In genomic region chr11:53430300-53430669, GRCm38 (mm10) we compare ENCODE assay signal across 8 mouse cellular contexts. TPM values are rescaled to one million over a fixed set of nuclear protein-coding genes. Genes with fewer than 3 reads are reported as not detected.
DNase-seq lines count a peak whose midpoint lies in the region; ATAC-seq lines count a peak whose summit lies in the region.

No protein-coding gene starts in this region.

- peak; percentile 43 for ATAC-seq in cerebellum, adult (ENCODE audit: insufficient number of reproducible peaks, low FRiP score, low TSS enrichment)
- peak; percentile 40 for ATAC-seq in intestine, embryonic 14.5 days (replicated peaks; ENCODE audit: low FRiP score, low TSS enrichment, low read depth)
- ATAC-seq in midbrain, embryonic 16.5 days: peak; percentile 69

- peaks cover 19% of the 10 kb centered on the region for H3K36me3 ChIP-seq in intestine, embryonic 14.5 days (ENCODE audit: control insufficient read depth, insufficient read depth, low read length)
- peaks cover 5% of the 10 kb centered on the region; the same call in 1 of the 2 replicates for H3K36me3 ChIP-seq in midbrain, embryonic 16.5 days (ENCODE audit: control insufficient read depth, insufficient read depth, low read length)

- H3K27me3 ChIP-seq in intestine, embryonic 14.5 days (replicated peaks; ENCODE audit: control insufficient read depth, insufficient read depth, low read length): no peaks in the 10 kb centered on the region
- H3K27me3 ChIP-seq in midbrain, embryonic 16.5 days (ENCODE audit: control insufficient read depth, insufficient read depth, low read depth, low read length): no peaks in the 10 kb centered on the region

- WGBS in intestine, embryonic 14.5 days: under 1% methylated on average over 34 of the region's 34 CpGs
- WGBS in midbrain, embryonic 16.5 days: under 1% methylated on average over 34 of the region's 34 CpGs

- H3K9ac ChIP-seq in intestine, embryonic 14.5 days (ENCODE audit: low read length): peak overlapping the region; percentile 86
- H3K9ac ChIP-seq in midbrain, embryonic 16.5 days (ENCODE audit: low read depth, low read length): peak overlapping the region; percentile 81

- H3K9me3 ChIP-seq in intestine, embryonic 14.5 days (ENCODE audit: control insufficient read depth, low read length): no peaks in the 10 kb centered on the region
- no peaks in the 10 kb centered on the region for H3K9me3 ChIP-seq in midbrain, embryonic 16.5 days (replicated peaks; ENCODE audit: control insufficient read depth, low read length, poor library complexity, severe bottlenecking)

- peak overlapping the region; percentile 95 for H3K4me3 ChIP-seq in intestine, embryonic 14.5 days (ENCODE audit: low read depth, low read length)
- H3K4me3 ChIP-seq in midbrain, embryonic 16.5 days (ENCODE audit: low read depth, low read length): peak overlapping the region; percentile 67

- DNase-seq in cerebellum, adult 11-12 months: no peak
- peak; percentile 31 for DNase-seq in right cerebral cortex, postnatal 4 days
- no peak for DNase-seq in right cerebral cortex, postnatal 14 days
- DNase-seq in intestine, embryonic 14.5 days (ENCODE audit: low spot score): no peak
- DNase-seq in kidney, postnatal 25 days: no peak
- no peak for DNase-seq in cerebellum, postnatal 14 days

- peaks cover 9% of the 10 kb centered on the region for H3K4me1 ChIP-seq in intestine, embryonic 14.5 days (replicated peaks; ENCODE audit: control insufficient read depth, insufficient read depth, low read length)
- H3K4me1 ChIP-seq in midbrain, embryonic 16.5 days (ENCODE audit: control insufficient read depth, insufficient read depth, low read length): peaks cover 11% of the 10 kb centered on the region

- peak overlapping the region; percentile 77 for H3K27ac ChIP-seq in intestine, embryonic 14.5 days (ENCODE audit: low read depth)
- H3K27ac ChIP-seq in midbrain, embryonic 16.5 days (ENCODE audit: low read length): peak overlapping the region; percentile 79

- H3K4me2 ChIP-seq in intestine, embryonic 14.5 days (ENCODE audit: low read length): peak overlapping the region; percentile 94
- H3K4me2 ChIP-seq in midbrain, embryonic 16.5 days (ENCODE audit: low read length): peak overlapping the region; percentile 64

RNA-seq across cellular contexts. Expression of gene Uqcrq, which starts 0.3 kb away (rescaled TPM):
- polyA plus RNA-seq in intestine, embryonic 14.5 days (2014; fragmentation: Nextera tagmentation; extraction: Ambion mirVana): 645 and 717 TPM in 2 replicates
- 610 and 673 TPM in 2 replicates for polyA plus RNA-seq in midbrain, embryonic 16.5 days (2015; fragmentation: Nextera tagmentation; extraction: Ambion mirVana)

RNA-seq across cellular contexts. Expression of gene Gdf9, which starts 0.5 kb away (rescaled TPM):
- 1.5 and 1.7 TPM in 2 replicates for polyA plus RNA-seq in intestine, embryonic 14.5 days (2014; fragmentation: Nextera tagmentation; extraction: Ambion mirVana)
- polyA plus RNA-seq in midbrain, embryonic 16.5 days (2015; fragmentation: Nextera tagmentation; extraction: Ambion mirVana): 1.8 and 3.1 TPM in 2 replicates

RNA-seq across cellular contexts. Expression of gene Leap2, which starts 7.3 kb away (rescaled TPM):
- not detected in 2 replicates for polyA plus RNA-seq in intestine, embryonic 14.5 days (2014; fragmentation: Nextera tagmentation; extraction: Ambion mirVana)
- polyA plus RNA-seq in midbrain, embryonic 16.5 days (2015; fragmentation: Nextera tagmentation; extraction: Ambion mirVana): not detected in 2 replicates

RNA-seq across cellular contexts. Expression of gene Gm10447, which starts 26.6 kb away (rescaled TPM):
- polyA plus RNA-seq in intestine, embryonic 14.5 days (2014; fragmentation: Nextera tagmentation; extraction: Ambion mirVana): not detected in 2 replicates
- polyA plus RNA-seq in midbrain, embryonic 16.5 days (2015; fragmentation: Nextera tagmentation; extraction: Ambion mirVana): 0.10 TPM in 1 of 2 replicates, not detected in the other

RNA-seq across cellular contexts. Expression of gene Shroom1, which starts 26.7 kb away (rescaled TPM):
- polyA plus RNA-seq in intestine, embryonic 14.5 days (2014; fragmentation: Nextera tagmentation; extraction: Ambion mirVana): 0.97 and 1.4 TPM in 2 replicates
- polyA plus RNA-seq in midbrain, embryonic 16.5 days (2015; fragmentation: Nextera tagmentation; extraction: Ambion mirVana): 3.0 and 4.5 TPM in 2 replicates
